Mouse (Mus musculus) left cerebral cortex, adult 2 months (tissue): ENCODE data around the gene Zfp691. TPM values are rescaled to one million over a fixed set of nuclear protein-coding genes. Genes with fewer than 3 reads are reported as not detected.
A peak's percentile ranks its signal among the peaks of the same experiment; 100 is the strongest.

ENCODE experiments used
- DNase-seq, 2 experiments: peaks; one replicate each; pipeline ENCODE4 v3.0.0; 2021 to 2022; ENCODE audit warnings: low spot score in 2 of 2, mixed read lengths in 1 of 2; ENCODE audit errors: extremely low spot score in 1 of 2
- H3K27ac ChIP-seq: fragments of 200-600 bp; 2 replicates; pipeline ENCODE4 v1.8.1; 2022
- H3K4me3 ChIP-seq: fragments of 200-600 bp; 2 replicates; pipeline ENCODE4 v1.8.1; 2022
- CTCF ChIP-seq: fragments of 200-600 bp; IDR thresholded peaks from 2 replicates; pipeline ENCODE4 v1.8.1; 2022; ENCODE audit warnings: antibody characterized with exemption, mild to moderate bottlenecking, moderate library complexity
- intact Hi-C: fragments of 180-260 bp; cut with DNase I; formaldehyde crosslinking; loops from one replicate; pipeline ENCODE4 v1.15.1; 2025
- total RNA-seq, 2 experiments: library from RNA; stranded (reverse); gene quantifications; 2 replicates each; pipeline ENCODE4 v1.2.3; 2021

Zfp691 gene
- total RNA-seq, 2 experiments from 2014 or later = 7.5 to 7.8 TPM

DNA sequence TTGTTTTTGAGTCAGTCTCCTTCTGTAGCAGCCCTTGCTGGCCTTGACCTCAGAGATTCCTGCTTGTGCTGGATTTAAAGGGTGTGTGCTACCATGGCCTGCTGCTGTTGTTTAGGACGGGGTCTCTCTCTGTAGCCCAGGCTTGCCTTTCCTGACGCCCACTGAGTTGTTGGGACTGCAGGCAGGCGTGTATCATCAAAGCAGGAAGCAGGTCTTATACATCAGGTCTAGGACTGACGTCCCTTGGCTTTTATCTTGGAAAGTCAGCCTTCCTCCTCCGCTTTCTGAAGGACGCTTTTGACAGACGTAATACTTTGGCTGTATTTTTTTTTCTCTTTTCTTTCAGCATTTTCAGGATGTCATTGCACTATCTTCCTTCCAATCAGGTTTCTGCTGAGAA, 8.1 kb downstream of the Zfp691 start:
- Histone ChIP-seq H3K27ac (no peak overlapping the region), H3K4me3 (no peak overlapping the region)
- TF ChIP-seq CTCF = no peak
- DNase-seq = no peak
- intact Hi-C loops = no loop called here

DNA sequence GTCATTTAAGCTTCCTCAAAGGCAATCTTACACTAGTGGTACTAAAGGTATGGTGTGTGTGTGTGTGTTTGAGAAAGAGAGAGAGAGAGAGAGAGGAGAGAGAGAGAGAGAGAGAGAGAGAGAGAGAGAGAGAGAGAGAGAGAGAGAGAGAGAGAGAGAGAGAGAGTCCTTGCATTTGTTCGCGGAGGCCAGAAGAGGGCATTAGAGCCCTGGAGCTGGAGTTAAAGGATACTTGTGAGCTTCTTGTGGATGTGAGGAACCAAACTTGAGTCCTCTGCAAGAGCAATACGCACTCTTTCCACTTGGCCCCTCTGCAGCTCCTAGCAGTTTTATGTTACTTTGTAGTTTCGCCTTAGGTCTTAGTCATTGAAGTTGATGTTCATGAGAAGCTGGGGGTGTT, 11.0 kb downstream of the Zfp691 start:
- peak; percentile 3; the same call in 1 of the 2 replicates for TF ChIP-seq CTCF
- intact Hi-C loops = no loop called here

DNA sequence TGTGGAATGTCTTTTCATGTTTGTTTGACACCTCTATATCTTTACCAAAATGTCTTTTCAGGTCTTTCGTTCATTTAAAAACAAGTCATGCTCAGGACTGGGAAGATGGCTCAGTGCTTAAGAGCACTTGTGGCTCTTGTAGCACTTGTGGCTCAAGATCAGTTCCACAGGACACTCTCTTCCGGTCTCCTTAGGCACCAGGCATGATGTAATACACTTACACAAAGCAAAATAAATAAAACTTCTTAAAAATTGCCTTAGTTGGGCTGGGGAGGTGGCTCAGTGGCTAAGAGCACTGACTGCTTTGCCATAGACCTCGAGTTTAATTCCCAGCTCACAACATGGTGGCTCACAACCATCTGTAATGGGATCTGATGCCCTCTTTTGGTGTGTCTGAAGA, 12.6 kb downstream of the Zfp691 start:
- H3K4me3 ChIP-seq = no peak overlapping the region
- intact Hi-C loops = no loop called here
- TF ChIP-seq CTCF = no peak
- no peak overlapping the region for H3K27ac ChIP-seq
- no peak for DNase-seq

More for the DNA sequence above, 11.0 kb downstream of the Zfp691 start:
- H3K4me3 ChIP-seq = no peak overlapping the region
- H3K27ac ChIP-seq = no peak overlapping the region
- no peak for DNase-seq

DNA sequence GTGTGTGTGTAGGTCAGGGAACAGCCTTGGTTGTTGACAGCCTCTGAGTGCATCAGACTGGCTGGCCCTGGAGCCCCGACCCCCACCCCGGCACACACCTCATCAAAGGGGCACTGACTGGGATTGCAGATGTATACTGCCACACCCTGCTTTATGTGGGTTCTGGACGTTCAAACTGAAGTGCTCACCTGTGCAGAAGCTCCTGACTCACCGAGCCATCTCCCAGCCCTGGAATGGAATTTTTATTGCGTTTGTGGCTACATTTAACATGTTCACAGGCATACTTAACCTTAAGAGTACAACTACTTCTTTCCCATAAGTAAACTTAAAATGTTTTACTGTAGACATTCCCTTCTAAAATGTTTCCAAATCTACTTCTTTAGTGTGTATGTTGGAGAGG, 16.1 kb downstream of the Zfp691 start:
- no peak for TF ChIP-seq CTCF
- H3K4me3 ChIP-seq = no peak overlapping the region
- intact Hi-C loops = no loop called here
- H3K27ac ChIP-seq = no peak overlapping the region
- DNase-seq = no peak

DNA sequence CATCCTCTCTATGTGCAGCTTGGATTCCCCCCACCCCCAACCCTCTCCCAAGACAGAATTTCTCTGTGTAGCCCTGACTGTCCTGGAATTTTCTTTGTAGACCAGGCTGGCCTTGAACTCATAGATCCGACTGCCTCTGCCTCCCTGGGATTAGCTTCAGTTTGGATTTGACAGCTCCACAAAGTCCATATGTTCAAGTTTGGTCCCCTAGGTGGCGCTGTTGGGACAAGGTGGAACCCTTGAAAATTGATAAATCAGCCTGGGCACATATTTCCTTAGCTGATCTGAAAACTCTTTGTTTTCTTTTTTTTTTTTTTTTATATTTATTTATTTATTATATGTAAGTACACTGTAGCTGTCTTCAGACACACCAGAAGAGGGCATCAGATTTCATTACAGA, 16.8 kb downstream of the Zfp691 start:
- intact Hi-C loops = no loop called here
- no peak overlapping the region for H3K27ac ChIP-seq
- peak; percentile 63 for TF ChIP-seq CTCF
- H3K4me3 ChIP-seq = no peak overlapping the region
- DNase-seq = peak in 1 of 2 experiments; percentile 56

DNA sequence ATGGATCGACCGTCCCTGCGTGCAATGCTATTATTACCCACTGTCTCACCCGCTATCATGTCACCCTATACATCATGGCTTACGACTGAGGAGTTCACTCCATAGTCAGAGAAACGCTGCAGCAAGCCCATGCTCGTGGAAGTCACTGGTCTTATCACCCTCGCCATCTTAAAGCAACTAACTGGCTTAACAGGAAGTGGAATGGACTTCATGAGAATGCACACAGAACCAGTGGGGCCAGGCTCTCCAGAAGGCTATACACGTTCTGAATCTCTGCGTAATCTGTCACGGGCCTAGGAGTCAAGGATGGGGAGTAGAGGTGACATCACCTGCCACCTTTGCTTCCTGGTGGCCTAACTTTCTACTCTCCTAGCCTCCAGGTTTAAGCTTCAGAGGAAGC, 25.3 kb downstream of the Zfp691 start:
- Histone ChIP-seq H3K4me3 (no peak overlapping the region), H3K27ac (no peak overlapping the region)
- no peak for DNase-seq
- intact Hi-C loops = no loop called here
- TF ChIP-seq CTCF = no peak

DNA sequence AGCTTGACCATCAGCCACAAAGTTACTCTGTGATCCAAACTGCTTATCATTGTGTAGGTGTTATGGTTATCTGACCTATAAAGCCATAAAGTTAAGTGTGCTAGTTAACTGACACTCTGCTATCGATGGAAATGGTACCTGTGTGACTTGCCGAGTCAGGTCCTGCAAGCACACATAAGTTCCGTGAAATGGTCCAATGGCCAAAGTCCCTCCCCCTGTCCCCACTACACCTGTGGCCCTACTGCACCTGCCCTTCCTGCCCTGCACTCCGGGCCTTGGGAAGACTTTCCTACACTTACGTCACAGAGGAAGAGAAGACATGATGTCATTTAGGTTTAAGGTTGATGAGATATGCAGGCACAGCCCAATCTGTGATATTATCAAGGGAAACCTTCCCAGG, 26.6 kb downstream of the Zfp691 start:
- no peak overlapping the region for H3K4me3 ChIP-seq
- intact Hi-C loops = no loop called here
- no peak overlapping the region for H3K27ac ChIP-seq
- no peak for TF ChIP-seq CTCF
- DNase-seq = no peak

DNA sequence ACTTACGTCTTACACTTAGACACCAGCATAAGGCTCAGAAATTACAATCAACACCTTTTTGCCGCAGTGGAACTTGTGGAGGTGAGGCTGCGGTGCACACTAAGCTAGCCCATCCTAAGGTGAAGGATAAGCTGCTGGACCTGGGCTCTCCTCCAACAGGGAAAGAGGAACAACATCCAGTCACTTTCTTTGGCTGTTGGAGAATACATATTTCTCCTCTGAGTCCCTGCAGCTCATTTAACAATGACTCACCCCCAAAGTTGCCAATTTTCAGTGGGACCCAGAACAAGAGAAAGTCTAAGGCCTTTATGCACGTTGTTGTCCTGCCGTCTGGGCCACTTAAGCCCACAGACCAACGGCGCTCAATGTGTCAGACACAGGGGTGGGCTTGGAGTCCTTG, 27.2 kb downstream of the Zfp691 start:
- Histone ChIP-seq H3K27ac (no peak overlapping the region), H3K4me3 (no peak overlapping the region)
- intact Hi-C loops = no loop called here
- no peak for TF ChIP-seq CTCF
- no peak for DNase-seq

DNA sequence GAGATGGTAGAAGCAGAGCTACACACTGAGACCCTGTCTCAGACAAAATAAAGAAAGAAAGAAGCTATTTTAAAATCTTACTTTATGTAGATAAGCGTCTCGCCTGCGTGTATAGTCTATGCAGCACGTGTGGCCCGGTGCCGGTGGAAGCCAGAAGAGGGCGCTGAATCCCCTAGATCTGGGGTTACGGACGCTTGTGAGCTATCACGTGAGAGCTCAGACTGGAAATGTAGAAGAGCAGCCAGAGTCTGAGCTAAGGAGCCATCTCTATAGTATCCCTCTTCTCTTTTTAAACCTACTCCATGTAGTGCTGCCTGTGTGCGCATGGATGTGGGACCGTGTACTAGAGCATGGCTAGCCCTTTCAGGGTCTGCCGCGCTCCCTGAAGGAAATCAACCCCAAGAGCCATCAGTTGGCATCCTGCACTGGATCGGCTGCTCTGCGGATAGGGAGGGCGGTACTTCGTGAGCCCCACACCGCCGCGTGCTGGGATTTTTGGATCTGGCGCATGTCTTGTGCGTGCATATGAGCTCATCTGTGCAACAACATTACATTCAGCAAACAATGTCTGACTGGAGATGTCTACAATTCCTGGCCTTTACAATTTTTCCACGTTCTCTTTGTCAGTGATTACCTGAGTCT, 31.6 kb downstream of the Zfp691 start:
- Histone ChIP-seq H3K4me3 (no peak overlapping the region), H3K27ac (no peak overlapping the region)
- peak; percentile 48 for TF ChIP-seq CTCF
- intact Hi-C loops = no loop called here
- DNase-seq = no peak

DNA sequence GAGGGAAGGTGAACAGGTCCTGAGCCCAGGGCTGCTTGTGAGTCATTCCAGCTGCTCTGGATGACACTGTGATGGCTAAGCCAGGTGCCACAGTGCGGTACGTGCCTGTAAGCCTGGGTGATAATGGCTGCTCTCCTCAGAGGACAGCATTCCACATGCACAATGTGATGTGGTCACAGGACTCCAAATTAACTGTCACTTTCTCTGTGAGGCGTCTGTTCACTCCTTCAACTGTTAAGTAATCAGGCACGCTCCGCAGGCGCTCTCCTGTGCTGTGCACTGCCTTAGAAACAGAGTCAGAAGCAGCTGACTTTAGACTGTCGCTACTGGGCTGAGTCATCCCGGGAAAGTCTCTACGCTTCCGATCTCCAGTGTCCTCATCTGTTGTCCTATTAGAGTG, 32.8 kb downstream of the Zfp691 start:
- H3K27ac ChIP-seq = no peak overlapping the region
- intact Hi-C loops = no loop called here
- no peak for TF ChIP-seq CTCF
- peak in 1 of 2 experiments; percentile 29 for DNase-seq
- H3K4me3 ChIP-seq = no peak overlapping the region

DNA sequence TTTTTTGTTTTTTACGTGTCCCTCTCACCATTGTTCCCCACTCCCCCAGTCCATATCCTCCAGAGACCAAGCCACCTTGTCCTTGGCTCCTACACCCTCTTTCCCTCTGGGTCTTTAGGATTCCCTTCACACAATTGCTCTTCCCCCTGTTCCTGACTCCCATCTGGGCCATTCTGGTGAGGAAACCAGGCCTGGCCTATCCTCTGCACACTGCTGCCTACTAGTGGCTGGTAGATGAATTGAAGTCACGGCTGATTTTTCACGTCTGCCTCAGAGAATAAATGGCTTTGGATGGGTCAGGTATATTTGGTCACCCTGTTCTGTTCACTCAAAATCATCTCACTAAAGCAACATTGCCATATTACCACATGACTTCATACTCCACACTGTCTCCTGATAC, 33.9 kb downstream of the Zfp691 start:
- Histone ChIP-seq H3K27ac (no peak overlapping the region), H3K4me3 (no peak overlapping the region)
- TF ChIP-seq CTCF = peak; percentile 73
- intact Hi-C loops = no loop called here
- no peak for DNase-seq

DNA sequence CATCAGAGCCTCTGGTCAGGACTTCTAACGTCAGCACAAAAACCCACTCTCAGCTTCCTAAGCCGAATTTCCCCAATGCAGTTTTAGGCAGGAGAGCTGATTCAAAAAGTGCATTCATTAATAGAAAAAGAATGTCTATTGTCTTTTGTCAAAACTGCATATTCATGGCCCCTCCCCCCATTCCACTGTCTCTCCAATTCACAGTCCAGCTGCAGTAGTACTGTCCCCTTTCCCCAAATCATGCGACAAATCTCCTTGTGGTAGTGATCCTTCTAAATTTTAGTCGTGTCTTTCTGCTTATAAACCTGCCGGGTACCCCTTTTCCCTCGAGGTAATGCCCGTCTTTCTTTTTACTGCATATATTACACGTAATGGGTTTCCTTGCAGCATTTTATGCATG, 35.2 kb downstream of the Zfp691 start:
- H3K4me3 ChIP-seq = no peak overlapping the region
- TF ChIP-seq CTCF = no peak
- intact Hi-C loops = loop anchor here (2.0 kb wide), 1 partner anchor 30 kb away; the partner anchor contains the start of gene Slc2a1
- peak overlapping the region; percentile 64 for H3K27ac ChIP-seq
- no peak for DNase-seq

DNA sequence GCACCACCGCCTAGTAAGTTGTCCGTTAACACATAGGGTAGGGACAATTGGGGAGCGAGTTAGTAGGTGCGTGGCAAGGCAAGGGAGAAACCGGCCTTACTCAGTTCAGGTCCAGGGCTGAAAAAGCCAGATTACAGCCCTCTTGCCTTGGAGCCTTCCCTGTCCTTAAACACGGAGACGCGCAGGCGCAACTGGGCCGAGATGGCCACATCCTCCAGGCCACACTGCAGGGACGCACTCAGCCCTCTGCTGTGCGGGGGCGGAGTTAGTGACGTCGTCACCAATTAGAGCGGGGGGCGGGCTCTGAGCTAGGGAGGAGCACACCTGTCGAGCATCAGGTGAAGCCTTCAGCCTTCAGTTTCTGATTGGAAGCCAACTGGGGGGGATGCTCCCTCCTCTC, 35.8 kb downstream of the Zfp691 start:
- TF ChIP-seq CTCF = no peak
- intact Hi-C loops = loop anchor here (2.0 kb wide), 1 partner anchor 29 kb away; the partner anchor contains the start of gene Slc2a1
- DNase-seq = peak; percentile 74 to 75
- Histone ChIP-seq H3K27ac (peak overlapping the region; percentile 64), H3K4me3 (peak overlapping the region; percentile 13; the same call in 1 of the 2 replicates)
